ENCODE assay signal across 9 mouse cellular contexts in genomic region chr13:45907181-45907691, GRCm38 (mm10). TPM values are rescaled to one million over a fixed set of nuclear protein-coding genes. Genes with fewer than 3 reads are reported as not detected.
A peak's percentile ranks its signal among the peaks of the same experiment; 100 is the strongest.
DNase-seq lines count a peak whose midpoint lies in the region; ATAC-seq lines count a peak whose summit lies in the region.
"Had no signal": no experiment of that assay in that cellular context is flagged by ENCODE, and none has a peak within 500 bp of the region (broad histone marks: within the 10 kb centered on the region; RNA-seq: fewer than 3 reads in every experiment).

No protein-coding gene starts in this region.

- no peaks in the 10 kb centered on the region for H3K9me3 ChIP-seq in hindbrain, embryonic 15.5 days
- no peaks in the 10 kb centered on the region for H3K9me3 ChIP-seq in hindbrain, embryonic 10.5 days
- no peaks in the 10 kb centered on the region for H3K9me3 ChIP-seq in heart, embryonic 16.5 days (replicated peaks; ENCODE audit: control insufficient read depth, low read length)

- H3K4me2 ChIP-seq in hindbrain, embryonic 15.5 days: no peak overlapping the region
- H3K4me2 ChIP-seq in heart, embryonic 16.5 days (ENCODE audit: low read depth, low read length): peak overlapping the region; percentile 47; the same call in 1 of the 2 replicates

- no peak for DNase-seq in hindbrain, embryonic 10.5 days (ENCODE audit: low spot score)
- peak; percentile 59 for DNase-seq in 3T3-L1 (ENCODE audit: low read depth, low spot score)
- peak; percentile 41 for DNase-seq in Muller cell, postnatal 12 days (ENCODE audit: inconsistent ontology term)
- DNase-seq in gastrocnemius, adult 8-10 months (ENCODE audit: low spot score in 2 of 2): no peak
- DNase-seq in thymus, adult 18-20 months: no peak
- no peak for DNase-seq in embryo, embryonic 10.5 days (ENCODE audit: low spot score)
- DNase-seq: right cerebral cortex, adult 18-20 months had no signal

- peak; percentile 79 for ATAC-seq in hindbrain, embryonic 15.5 days (ENCODE audit: low FRiP score, low read depth)
- ATAC-seq in heart, embryonic 16.5 days (replicated peaks; ENCODE audit: extremely low read depth, insufficient read depth, low FRiP score): no peak

- H3K27ac ChIP-seq in hindbrain, embryonic 15.5 days (replicated peaks): no peak overlapping the region
- H3K27ac ChIP-seq in hindbrain, embryonic 10.5 days: no peak overlapping the region
- H3K27ac ChIP-seq in heart, embryonic 16.5 days (ENCODE audit: low read length): no peak overlapping the region

- no peak overlapping the region for H3K4me3 ChIP-seq in hindbrain, embryonic 15.5 days
- H3K4me3 ChIP-seq in hindbrain, embryonic 10.5 days: no peak overlapping the region
- no peak overlapping the region for H3K4me3 ChIP-seq in heart, embryonic 16.5 days (ENCODE audit: low read length)

- 66% methylated on average over 6 of the region's 6 CpGs for WGBS in hindbrain, embryonic 15.5 days
- WGBS in hindbrain, embryonic 10.5 days: 70% methylated on average over 6 of the region's 6 CpGs
- WGBS in heart, embryonic 16.5 days: 45% methylated on average over 6 of the region's 6 CpGs

- peaks cover 24% of the 10 kb centered on the region for H3K4me1 ChIP-seq in hindbrain, embryonic 15.5 days (replicated peaks)
- H3K4me1 ChIP-seq in hindbrain, embryonic 10.5 days (replicated peaks): peaks cover 33% of the 10 kb centered on the region
- peaks cover 43% of the 10 kb centered on the region for H3K4me1 ChIP-seq in heart, embryonic 16.5 days (ENCODE audit: control insufficient read depth, insufficient read depth, low read length)

- H3K27me3 ChIP-seq in hindbrain, embryonic 15.5 days: no peaks in the 10 kb centered on the region
- no peaks in the 10 kb centered on the region for H3K27me3 ChIP-seq in hindbrain, embryonic 10.5 days (ENCODE audit: insufficient read depth, poor library complexity, severe bottlenecking)
- no peaks in the 10 kb centered on the region for H3K27me3 ChIP-seq in heart, embryonic 16.5 days (ENCODE audit: control insufficient read depth, insufficient read depth, low read length)

- no peak overlapping the region for H3K9ac ChIP-seq in hindbrain, embryonic 15.5 days
- no peak overlapping the region for H3K9ac ChIP-seq in heart, embryonic 16.5 days (ENCODE audit: low read length)

- H3K36me3 ChIP-seq in hindbrain, embryonic 15.5 days: no peaks in the 10 kb centered on the region
- H3K36me3 ChIP-seq in hindbrain, embryonic 10.5 days: no peaks in the 10 kb centered on the region
- H3K36me3 ChIP-seq in heart, embryonic 16.5 days (ENCODE audit: control insufficient read depth, insufficient read depth): no peaks in the 10 kb centered on the region

RNA-seq across cellular contexts. Expression of gene Atxn1, which starts 57.6 kb away (rescaled TPM):
- polyA plus RNA-seq in hindbrain, embryonic 15.5 days (2015; fragmentation: Nextera tagmentation; extraction: Ambion mirVana): 7.8 and 8.1 TPM in 2 replicates
- 1.7 and 2.4 TPM in 2 replicates for polyA plus RNA-seq in hindbrain, embryonic 10.5 days (2016; fragmentation: Nextera tagmentation; extraction: Ambion mirVana)
- polyA plus RNA-seq in heart, embryonic 16.5 days (2015; fragmentation: Nextera tagmentation; extraction: Ambion mirVana): 7.2 and 7.7 TPM in 2 replicates
- total RNA-seq in gastrocnemius, adult 8-10 months (2022): 10 to 100 TPM; 40.3 to 60.6 (median 42.9) TPM

Comparison
In these comparisons a context has a peak if more than half of its experiments do, and no peak if none do; other contexts are left out.
1. DNase-seq: peak in 3T3-L1 (single experiment) and Muller cell, postnatal 12 days (single experiment); none in hindbrain, embryonic 10.5 days (single experiment), gastrocnemius, adult 8-10 months (0 of 2), thymus, adult 18-20 months (0 of 2) and embryo, embryonic 10.5 days (single experiment).